Mouse (Mus musculus) megakaryocyte, embryonic 14.5 days (primary cell): ENCODE data around the gene Scube1. TPM values are rescaled to one million over a fixed set of nuclear protein-coding genes. Genes with fewer than 3 reads are reported as not detected.

Source experiments
- H3K27me3 ChIP-seq: replicated peaks from 2 replicates; pipeline ENCODE3; 2012; ENCODE audit warnings: inconsistent platforms
- H3K36me3 ChIP-seq: replicated peaks from 2 replicates; pipeline ENCODE3; 2012; ENCODE audit warnings: low read length, inconsistent platforms, mixed read lengths
- H3K4me1 ChIP-seq: 2 replicates; pipeline ENCODE4 v1.6.1; 2012; ENCODE audit warnings: inconsistent platforms
- H3K4me3 ChIP-seq: replicated peaks from 2 replicates; pipeline ENCODE3; 2012; ENCODE audit warnings: moderate library complexity, mild to moderate bottlenecking, inconsistent platforms
- H3K9me3 ChIP-seq: 2 replicates; pipeline ENCODE4 v1.6.1; 2012; ENCODE audit warnings: inconsistent platforms
- FLI1 ChIP-seq: IDR thresholded peaks from 2 replicates; pipeline ENCODE4 v1.6.1; 2012; ENCODE audit warnings: low read length, inconsistent platforms, mixed read lengths
- GATA1 ChIP-seq: IDR thresholded peaks from 3 replicates; pipeline ENCODE4 v1.6.1; 2012; ENCODE audit warnings: mixed read lengths, low read length, inconsistent platforms, borderline replicate concordance
- polyA plus RNA-seq: library from polyadenylated mRNA; stranded (reverse); fragments of >175 nt; gene quantifications from 2 replicates; pipeline ENCODE4 v1.2.3, GENCODE M21; 2012; ENCODE audit warnings: low replicate concordance; ENCODE audit not compliant: insufficient read depth

Scube1 gene
- polyA plus RNA-seq, 1 experiment: not detected

GRCm38 (mm10) chr15:83748986-83749385, 24.2 kb upstream of the Scube1 start:
- peaks cover 4% of the 10 kb centered on the region for H3K27me3 ChIP-seq
- H3K36me3 ChIP-seq: no peaks in the 10 kb centered on the region
- no peak for TF ChIP-seq FLI1
- no peak for TF ChIP-seq GATA1
- no peak overlapping the region for H3K4me3 ChIP-seq
- no peaks in the 10 kb centered on the region for H3K4me1 ChIP-seq
- no peaks in the 10 kb centered on the region for H3K9me3 ChIP-seq

GRCm38 (mm10) chr15:83746311-83746710, 21.5 kb upstream of the Scube1 start:
- H3K9me3 ChIP-seq: no peaks in the 10 kb centered on the region
- no peaks in the 10 kb centered on the region for H3K36me3 ChIP-seq
- TF ChIP-seq GATA1: no peak
- no peak for TF ChIP-seq FLI1
- H3K4me1 ChIP-seq: no peaks in the 10 kb centered on the region
- H3K27me3 ChIP-seq: peaks cover 15% of the 10 kb centered on the region
- no peak overlapping the region for H3K4me3 ChIP-seq

GRCm38 (mm10) chr15:83742018-83742417, 17.2 kb upstream of the Scube1 start:
- TF ChIP-seq FLI1 (no peak), GATA1 (no peak)
- H3K27me3 ChIP-seq: peaks cover 16% of the 10 kb centered on the region
- no peaks in the 10 kb centered on the region for H3K36me3 ChIP-seq
- no peaks in the 10 kb centered on the region for H3K4me1 ChIP-seq
- no peaks in the 10 kb centered on the region for H3K9me3 ChIP-seq
- no peak overlapping the region for H3K4me3 ChIP-seq

- Histone ChIP-seq H3K27me3 (peaks cover 24% of the 10 kb centered on the region), H3K36me3 (no peaks in the 10 kb centered on the region), H3K4me3 (no peak overlapping the region), H3K9me3 (no peaks in the 10 kb centered on the region), H3K4me1 (no peaks in the 10 kb centered on the region)
- TF ChIP-seq GATA1 (no peak), FLI1 (no peak)
These were observed 16.0 kb upstream of the Scube1 start for GRCm38 (mm10) chr15:83740676-83741422.

- H3K27me3 ChIP-seq: peaks cover 67% of the 10 kb centered on the region
- no peaks in the 10 kb centered on the region for H3K36me3 ChIP-seq
- H3K4me1 ChIP-seq: peaks cover 13% of the 10 kb centered on the region
- TF ChIP-seq GATA1 (no peak), FLI1 (no peak)
- no peak overlapping the region for H3K4me3 ChIP-seq
- peaks cover under 1% of the 10 kb centered on the region; the same call in 1 of the 2 replicates for H3K9me3 ChIP-seq
These were observed 2.8 kb upstream of the Scube1 start for GRCm38 (mm10) chr15:83727626-83728025.

GRCm38 (mm10) chr15:83726741-83727140, 1.9 kb upstream of the Scube1 start:
- Histone ChIP-seq H3K9me3 (no peaks in the 10 kb centered on the region; the same call in 1 of the 2 replicates), H3K36me3 (no peaks in the 10 kb centered on the region), H3K4me1 (peaks cover 13% of the 10 kb centered on the region), H3K27me3 (peaks cover 75% of the 10 kb centered on the region), H3K4me3 (no peak overlapping the region)
- TF ChIP-seq GATA1: no peak
- no peak for TF ChIP-seq FLI1

GRCm38 (mm10) chr15:83725556-83726200, 857 bp upstream of the Scube1 start:
- peaks cover 75% of the 10 kb centered on the region for H3K27me3 ChIP-seq
- no peaks in the 10 kb centered on the region for H3K36me3 ChIP-seq
- H3K4me3 ChIP-seq: no peak overlapping the region
- TF ChIP-seq FLI1 (no peak), GATA1 (no peak)
- H3K9me3 ChIP-seq: no peaks in the 10 kb centered on the region; the same call in 1 of the 2 replicates
- peaks cover 13% of the 10 kb centered on the region for H3K4me1 ChIP-seq

- Histone ChIP-seq H3K36me3 (no peaks in the 10 kb centered on the region), H3K4me1 (peaks cover 13% of the 10 kb centered on the region), H3K4me3 (peak overlapping the region; percentile 73), H3K9me3 (no peaks in the 10 kb centered on the region; the same call in 1 of the 2 replicates), H3K27me3 (peaks cover 79% of the 10 kb centered on the region)
- no peak for TF ChIP-seq FLI1
- TF ChIP-seq GATA1: no peak
These were observed 498 bp downstream of the Scube1 start for GRCm38 (mm10) chr15:83724160-83724885.

GRCm38 (mm10) chr15:83715582-83716228, 9.1 kb downstream of the Scube1 start:
- Histone ChIP-seq H3K36me3 (no peaks in the 10 kb centered on the region), H3K4me3 (no peak overlapping the region), H3K4me1 (no peaks in the 10 kb centered on the region), H3K27me3 (peaks cover 33% of the 10 kb centered on the region), H3K9me3 (no peaks in the 10 kb centered on the region)
- TF ChIP-seq FLI1: no peak
- no peak for TF ChIP-seq GATA1

GRCm38 (mm10) chr15:83712798-83713197, 12.0 kb downstream of the Scube1 start:
- no peaks in the 10 kb centered on the region for H3K9me3 ChIP-seq
- TF ChIP-seq GATA1: no peak
- H3K36me3 ChIP-seq: no peaks in the 10 kb centered on the region
- H3K4me1 ChIP-seq: no peaks in the 10 kb centered on the region
- no peak overlapping the region for H3K4me3 ChIP-seq
- H3K27me3 ChIP-seq: peaks cover 18% of the 10 kb centered on the region
